Mouse (Mus musculus): ENCODE data around the gene Gckr.

DNA sequence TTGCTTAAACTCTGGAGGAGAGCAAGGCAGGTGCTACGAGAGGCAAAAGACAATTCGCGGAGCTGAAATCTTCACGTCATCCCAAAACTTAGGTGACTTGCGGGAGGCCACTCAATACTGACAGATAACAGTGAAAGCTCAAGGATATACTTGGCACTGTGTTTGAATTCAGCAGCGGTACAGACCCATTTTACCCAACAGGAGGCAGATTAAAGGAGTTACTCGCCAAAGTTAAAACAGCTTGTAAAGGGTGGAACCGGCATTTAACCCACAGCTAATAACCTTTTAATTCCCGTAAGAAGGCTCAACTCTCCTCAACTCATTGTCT is 5.9 kb upstream of the Gckr start:
- TF ChIP-seq CTCF (IDR thresholded peaks at IDR 0.05; ENCODE audit: low read depth) (no peak), EP300 (IDR thresholded peaks at IDR 0.05; ENCODE audit: low read depth) (no peak)
